Mouse (Mus musculus) small intestine, adult 2 months (tissue): Measurements from ENCODE around the gene 2010111I01Rik. TPM values are rescaled to one million over a fixed set of nuclear protein-coding genes. Genes with fewer than 3 reads are reported as not detected.

Experiments
- H3K27ac ChIP-seq: fragments of 200-500 bp; 2 replicates; pipeline ENCODE4 v1.5.1; 2012; ENCODE audit warnings: low read depth, low read length, control low read depth, inconsistent platforms; ENCODE audit not compliant: insufficient read depth
- H3K27me3 ChIP-seq: fragments of 200-500 bp; 2 replicates; pipeline ENCODE4 v1.6.1; 2012; ENCODE audit warnings: mild to moderate bottlenecking, moderate library complexity, low read length, inconsistent platforms; ENCODE audit not compliant: control insufficient read depth, insufficient read depth
- H3K36me3 ChIP-seq: fragments of 200-500 bp; 2 replicates; pipeline ENCODE4 v1.6.1; 2012; ENCODE audit warnings: mild to moderate bottlenecking, low read length, control low read depth, inconsistent platforms; ENCODE audit not compliant: control insufficient read depth, insufficient read depth
- H3K4me1 ChIP-seq: fragments of 200-500 bp; 2 replicates; pipeline ENCODE4 v1.6.1; 2012; ENCODE audit warnings: low read length, inconsistent platforms, mixed read lengths; ENCODE audit not compliant: control insufficient read depth, insufficient read depth, insufficient read length
- H3K4me3 ChIP-seq: fragments of 200-500 bp; 2 replicates; pipeline ENCODE4 v1.5.1; 2012; ENCODE audit warnings: low read depth, mild to moderate bottlenecking, control low read depth, inconsistent platforms, low read length, moderate library complexity
- CTCF ChIP-seq: fragments of 200-500 bp; IDR thresholded peaks from 2 replicates; pipeline ENCODE4 v1.5.1; 2012; ENCODE audit warnings: low read depth, mild to moderate bottlenecking, control low read depth, inconsistent platforms, low read length, moderate library complexity, mixed read lengths; ENCODE audit not compliant: insufficient replicate concordance, insufficient read length; ENCODE audit errors: extremely low read depth
- POLR2A ChIP-seq: fragments of 200-500 bp; IDR thresholded peaks from 2 replicates; pipeline ENCODE4 v1.6.1; 2012; ENCODE audit warnings: low read depth, mild to moderate bottlenecking, control low read depth, inconsistent platforms, low read length, moderate library complexity
- WGBS: fragments of 180-500 bp; shearing (Covaris S2); methylation state at CpG from one replicate; pipeline ENCODE4 v1.1.7; 2018; 5-methylcytosine and 5-hydroxymethylcytosine counted together
- polyA plus RNA-seq: library from polyadenylated mRNA; depleted of rRNA; stranded (reverse); fragments of >200 nt; gene quantifications from 2 replicates; pipeline ENCODE4 v1.2.3, GENCODE M21; 2012

2010111I01Rik gene
- polyA plus RNA-seq, 1 experiment: 48.4 TPM

- no peaks in the 10 kb centered on the region for H3K27me3 ChIP-seq
- no peak for TF ChIP-seq POLR2A
- no peak for TF ChIP-seq CTCF
- peaks cover 2% of the 10 kb centered on the region; the same call in 1 of the 2 replicates for H3K36me3 ChIP-seq
- 74% methylated on average over 1 of the region's 1 CpGs for WGBS
- H3K4me3 ChIP-seq: no peak overlapping the region
- no peak overlapping the region for H3K27ac ChIP-seq
- H3K4me1 ChIP-seq: peaks cover 33% of the 10 kb centered on the region
Measured at GRCm38 (mm10) chr13:63262168-63262957, 297.7 kb downstream of the 2010111I01Rik start.

DNA sequence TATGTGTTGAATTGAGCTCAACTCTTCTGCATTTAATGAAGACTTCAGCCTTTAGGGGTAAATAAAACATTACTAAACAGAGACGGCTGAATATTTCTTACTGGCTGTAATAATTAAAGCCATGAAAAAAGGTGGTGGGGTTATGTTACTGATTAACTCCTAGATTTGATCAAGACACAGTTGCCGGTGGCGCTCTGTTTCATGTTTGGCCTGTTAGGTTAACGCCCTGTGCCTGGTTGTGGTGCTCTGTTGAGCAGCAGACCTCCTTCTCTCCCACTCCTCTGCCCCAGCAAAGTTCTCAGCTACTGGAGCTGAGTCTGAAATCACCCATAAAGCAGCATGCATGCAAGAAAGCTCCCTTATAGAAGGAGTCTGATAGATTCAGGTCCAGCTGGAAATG, 303.7 kb downstream of the 2010111I01Rik start:
- Histone ChIP-seq H3K4me1 (peaks cover 18% of the 10 kb centered on the region; the same call in 1 of the 2 replicates), H3K36me3 (no peaks in the 10 kb centered on the region), H3K27ac (peak overlapping the region; percentile 97), H3K4me3 (peak overlapping the region; percentile 19; the same call in 1 of the 2 replicates), H3K27me3 (no peaks in the 10 kb centered on the region)
- 29% methylated on average over 4 of the region's 4 CpGs for WGBS
- TF ChIP-seq CTCF: no peak
- TF ChIP-seq POLR2A: no peak

DNA sequence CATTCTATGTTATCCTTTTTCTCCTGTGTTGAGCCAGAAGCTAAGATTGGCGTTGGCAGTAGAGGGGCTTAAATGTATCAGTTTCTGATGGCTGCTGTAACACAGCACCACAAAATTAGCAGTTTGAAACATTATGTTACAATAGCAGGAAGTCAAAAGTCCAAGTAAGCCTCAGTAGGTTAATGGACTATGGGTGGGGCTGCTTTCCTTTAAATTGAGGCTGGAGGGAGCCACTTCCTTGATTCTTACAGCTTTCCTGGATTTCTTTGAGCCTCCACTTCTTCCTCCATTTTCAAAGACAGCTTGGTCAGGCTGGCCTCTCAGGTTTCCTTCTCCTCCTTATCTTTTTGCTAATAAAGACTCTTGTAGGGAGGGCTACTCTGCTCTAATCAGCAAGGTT, 304.1 kb downstream of the 2010111I01Rik start:
- no peak for TF ChIP-seq CTCF
- TF ChIP-seq POLR2A: no peak
- Histone ChIP-seq H3K36me3 (no peaks in the 10 kb centered on the region), H3K4me1 (peaks cover 18% of the 10 kb centered on the region; the same call in 1 of the 2 replicates), H3K4me3 (no peak overlapping the region), H3K27me3 (no peaks in the 10 kb centered on the region), H3K27ac (peak overlapping the region; percentile 97)
- 29% methylated on average over 1 of the region's 1 CpGs for WGBS

- Histone ChIP-seq H3K27ac (peak overlapping the region; percentile 91), H3K4me3 (peak overlapping the region; percentile 62), H3K36me3 (no peaks in the 10 kb centered on the region), H3K27me3 (no peaks in the 10 kb centered on the region), H3K4me1 (peaks cover 22% of the 10 kb centered on the region; the same call in 1 of the 2 replicates)
- TF ChIP-seq CTCF: no peak
- TF ChIP-seq POLR2A: no peak
- WGBS: 25% methylated on average over 5 of the region's 5 CpGs
Measured at GRCm38 (mm10) chr13:63270191-63270590, 305.5 kb downstream of the 2010111I01Rik start.

- Histone ChIP-seq H3K4me1 (peaks cover 24% of the 10 kb centered on the region; the same call in 1 of the 2 replicates), H3K27me3 (no peaks in the 10 kb centered on the region), H3K4me3 (peak overlapping the region; percentile 72), H3K36me3 (no peaks in the 10 kb centered on the region), H3K27ac (peak overlapping the region; percentile 68)
- TF ChIP-seq POLR2A (no peak), CTCF (no peak)
- 17% methylated on average over 16 of the region's 16 CpGs for WGBS
Measured at GRCm38 (mm10) chr13:63272017-63272601, 307.4 kb downstream of the 2010111I01Rik start.

- Histone ChIP-seq H3K4me3 (peak overlapping the region; percentile 72), H3K27ac (peak overlapping the region; percentile 96)
Measured at GRCm38 (mm10) chr13:63272602-63273229, 308.0 kb downstream of the 2010111I01Rik start.

More at GRCm38 (mm10) chr13:63272602-63273229, 308.0 kb downstream of the 2010111I01Rik start:
- 10% methylated on average over 27 of the region's 27 CpGs for WGBS
- Histone ChIP-seq H3K27me3 (no peaks in the 10 kb centered on the region), H3K36me3 (no peaks in the 10 kb centered on the region), H3K4me1 (peaks cover 24% of the 10 kb centered on the region; the same call in 1 of the 2 replicates)
- TF ChIP-seq CTCF (no peak; the same call in 1 of the 2 replicates), POLR2A (peak; percentile 58)
